8 mouse cellular contexts compared by ENCODE assay signal in the genomic region with DNA sequence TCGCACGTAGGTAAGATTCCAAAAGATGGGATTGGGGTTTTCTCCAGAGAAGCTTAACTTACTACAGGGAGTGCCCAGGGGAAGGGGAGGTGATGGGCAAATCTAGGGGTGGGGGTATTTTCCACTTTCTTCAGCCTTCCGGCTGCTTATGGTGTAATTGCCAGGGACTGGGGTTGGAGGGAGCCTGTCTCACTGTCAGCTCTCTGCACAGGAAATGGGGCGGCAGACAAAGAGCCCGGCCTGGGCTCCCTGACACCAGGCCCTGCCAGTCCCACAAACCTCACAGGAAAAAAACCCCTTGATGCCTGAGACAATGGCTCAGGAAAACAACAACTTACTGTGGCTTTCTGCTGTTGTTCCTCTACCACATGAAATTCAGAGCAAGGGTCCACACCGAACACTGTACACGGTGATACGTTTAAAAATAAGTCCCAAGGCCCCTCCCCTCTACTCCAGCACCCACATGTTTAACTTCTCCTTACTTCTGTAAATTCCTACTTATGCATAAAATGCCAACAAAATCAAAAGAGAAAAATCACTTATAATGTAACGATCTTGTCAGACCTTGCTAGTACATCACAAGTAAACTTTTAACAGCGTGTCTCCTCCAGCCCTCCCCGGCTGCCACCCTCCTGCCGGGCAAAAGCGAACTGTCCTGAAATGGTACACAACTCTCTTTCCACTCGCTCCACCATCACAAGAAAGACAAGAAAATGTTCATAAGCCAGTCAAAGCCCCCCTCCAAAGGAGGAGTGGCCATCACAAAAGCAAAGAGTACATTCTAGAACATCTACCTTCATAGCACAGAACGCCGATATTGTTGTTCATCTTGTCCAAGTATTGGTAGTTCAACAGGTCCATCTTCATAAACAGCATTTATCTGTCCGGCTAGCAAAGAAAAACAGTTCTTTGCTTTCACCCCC. TPM values are rescaled to one million over a fixed set of nuclear protein-coding genes. Genes with fewer than 3 reads are reported as not detected.
DNase-seq lines count a peak whose midpoint lies in the region; ATAC-seq lines count a peak whose summit lies in the region.

No protein-coding gene starts in this region.

- H3K9me3 ChIP-seq in embryonic facial prominence, embryonic 11.5 days (replicated peaks; ENCODE audit: control insufficient read depth, low read length), result no peaks in the 10 kb centered on the region
- H3K9me3 ChIP-seq in heart, embryonic 16.5 days (replicated peaks; ENCODE audit: control insufficient read depth, low read length), result no peaks in the 10 kb centered on the region
- no peaks in the 10 kb centered on the region for H3K9me3 ChIP-seq in megakaryocyte, embryonic 14.5 days
- H3K9me3 ChIP-seq in stomach, embryonic 16.5 days (replicated peaks; ENCODE audit: control insufficient read depth, low read length), result no peaks in the 10 kb centered on the region

- peak overlapping the region; percentile 58 for H3K4me3 ChIP-seq in embryonic facial prominence, embryonic 11.5 days (ENCODE audit: low read depth, low read length)
- H3K4me3 ChIP-seq in heart, embryonic 16.5 days (ENCODE audit: low read length), result peak overlapping the region; percentile 90
- peak overlapping the region; percentile 95 for H3K4me3 ChIP-seq in megakaryocyte, embryonic 14.5 days (replicated peaks)
- peak overlapping the region; percentile 64 for H3K4me3 ChIP-seq in stomach, embryonic 16.5 days (replicated peaks; ENCODE audit: low read length)

- H3K27me3 ChIP-seq in embryonic facial prominence, embryonic 11.5 days (ENCODE audit: control insufficient read depth, insufficient read depth, low read length), result no peaks in the 10 kb centered on the region
- H3K27me3 ChIP-seq in heart, embryonic 16.5 days (ENCODE audit: control insufficient read depth, insufficient read depth, low read length), result no peaks in the 10 kb centered on the region
- H3K27me3 ChIP-seq in megakaryocyte, embryonic 14.5 days (replicated peaks), result no peaks in the 10 kb centered on the region
- H3K27me3 ChIP-seq in stomach, embryonic 16.5 days (ENCODE audit: control insufficient read depth, insufficient read depth, low read length), result no peaks in the 10 kb centered on the region

- H3K27ac ChIP-seq in embryonic facial prominence, embryonic 11.5 days (replicated peaks; ENCODE audit: low read depth, low read length), result peak overlapping the region; percentile 78
- peak overlapping the region; percentile 88 for H3K27ac ChIP-seq in heart, embryonic 16.5 days (ENCODE audit: low read length)
- H3K27ac ChIP-seq in stomach, embryonic 16.5 days (ENCODE audit: low read length), result peak overlapping the region; percentile 89

- 7% methylated on average over 17 of the region's 17 CpGs for WGBS in embryonic facial prominence, embryonic 11.5 days
- under 1% methylated on average over 17 of the region's 17 CpGs for WGBS in heart, embryonic 16.5 days
- 1% methylated on average over 17 of the region's 17 CpGs for WGBS in stomach, embryonic 16.5 days

- no peaks in the 10 kb centered on the region; the same call in 1 of the 2 replicates for H3K36me3 ChIP-seq in embryonic facial prominence, embryonic 11.5 days (replicated peaks; ENCODE audit: control insufficient read depth, insufficient read depth, low read depth, low read length)
- H3K36me3 ChIP-seq in heart, embryonic 16.5 days (ENCODE audit: control insufficient read depth, insufficient read depth), result no peaks in the 10 kb centered on the region
- H3K36me3 ChIP-seq in megakaryocyte, embryonic 14.5 days (replicated peaks; ENCODE audit: low read length), result peaks cover 18% of the 10 kb centered on the region
- no peaks in the 10 kb centered on the region for H3K36me3 ChIP-seq in stomach, embryonic 16.5 days (ENCODE audit: control insufficient read depth, insufficient read depth, low read length)

- no peak for ATAC-seq in embryonic facial prominence, embryonic 11.5 days (replicated peaks; ENCODE audit: insufficient number of reproducible peaks, low FRiP score, low TSS enrichment, low read depth)
- ATAC-seq in heart, embryonic 16.5 days (replicated peaks; ENCODE audit: extremely low read depth, insufficient read depth, low FRiP score), result peak; percentile 50
- ATAC-seq in stomach, embryonic 16.5 days (ENCODE audit: insufficient read depth, low FRiP score), result peak; percentile 24; the same call in 1 of the 2 replicates

- peaks cover 18% of the 10 kb centered on the region for H3K4me1 ChIP-seq in embryonic facial prominence, embryonic 11.5 days (ENCODE audit: control insufficient read depth, insufficient read depth, low read length)
- H3K4me1 ChIP-seq in heart, embryonic 16.5 days (ENCODE audit: control insufficient read depth, insufficient read depth, low read length), result peaks cover 37% of the 10 kb centered on the region
- peaks cover 40% of the 10 kb centered on the region for H3K4me1 ChIP-seq in megakaryocyte, embryonic 14.5 days
- H3K4me1 ChIP-seq in stomach, embryonic 16.5 days (ENCODE audit: control insufficient read depth, insufficient read depth, low read length), result peaks cover 36% of the 10 kb centered on the region

- peak; percentile 50 to 56 for DNase-seq in adrenal gland, adult 18-20 months (ENCODE audit: low spot score in 2 of 2)
- no peak for DNase-seq in adrenal gland, adult 8-10 months
- peak; percentile 72 for DNase-seq in embryonic facial prominence, embryonic 11.5 days (ENCODE audit: low spot score)
- peak; percentile 59 to 65 for DNase-seq in kidney, postnatal 25 days
- no peak for DNase-seq in right cerebral cortex, adult 2 months (ENCODE audit: low spot score in 2 of 2)

- H3K4me2 ChIP-seq in embryonic facial prominence, embryonic 11.5 days (ENCODE audit: low read depth, low read length), result peak overlapping the region; percentile 50
- peak overlapping the region; percentile 63 for H3K4me2 ChIP-seq in heart, embryonic 16.5 days (ENCODE audit: low read depth, low read length)
- peak overlapping the region; percentile 54 for H3K4me2 ChIP-seq in stomach, embryonic 16.5 days (ENCODE audit: low read depth, low read length)

- peak overlapping the region; percentile 77 for H3K9ac ChIP-seq in embryonic facial prominence, embryonic 11.5 days (replicated peaks; ENCODE audit: low read length)
- H3K9ac ChIP-seq in heart, embryonic 16.5 days (ENCODE audit: low read length), result peak overlapping the region; percentile 97
- peak overlapping the region; percentile 87 for H3K9ac ChIP-seq in stomach, embryonic 16.5 days (ENCODE audit: low read length)

RNA-seq across cellular contexts. Expression of a gene that starts 49.0 kb away (rescaled TPM):
- total RNA-seq in adrenal gland, adult 18-20 months (2021), result 10 to 100 TPM; 50.6 to 80.7 TPM
- total RNA-seq in adrenal gland, adult 8-10 months (2022), result 10 to 100 TPM; 43.0 to 49.5 (median 45.6) TPM
- 58.9 and 68.2 TPM in 2 replicates for polyA plus RNA-seq in embryonic facial prominence, embryonic 11.5 days (2014; fragmentation: Nextera tagmentation; extraction: Ambion mirVana)
- 65.3 and 68.0 TPM in 2 replicates for polyA plus RNA-seq in heart, embryonic 16.5 days (2015; fragmentation: Nextera tagmentation; extraction: Ambion mirVana)
- polyA plus RNA-seq in megakaryocyte, embryonic 14.5 days (2012; ENCODE audit: insufficient read depth, low replicate concordance), result 30.5 and 59.7 TPM in 2 replicates
- polyA plus RNA-seq in stomach, embryonic 16.5 days (2015; fragmentation: Nextera tagmentation; extraction: Ambion mirVana), result 75.1 and 77.1 TPM in 2 replicates

Comparison
In these comparisons a context has a peak if more than half of its experiments do, and no peak if none do; other contexts are left out.
1. DNase-seq: peak in adrenal gland, adult 18-20 months (2 of 2), embryonic facial prominence, embryonic 11.5 days (single experiment) and kidney, postnatal 25 days (2 of 2); none in adrenal gland, adult 8-10 months (single experiment) and right cerebral cortex, adult 2 months (0 of 2).
2. Peak in every context shown above with its lines, with median percentiles within 50 percentile points of each other: H3K27ac ChIP-seq, H3K4me2 ChIP-seq, H3K4me3 ChIP-seq and H3K9ac ChIP-seq.